Mouse (Mus musculus) G1E (cell line): ENCODE data around the gene Tbc1d21.

Source experiments
- CTCF ChIP-seq: IDR thresholded peaks from 2 replicates; pipeline ENCODE4 v1.5.1; 2012; ENCODE audit warnings: low read depth, low read length, inconsistent platforms, mixed read lengths
- POLR2AphosphoS5 ChIP-seq: IDR thresholded peaks from 2 replicates; pipeline ENCODE4 v1.6.1; 2012; ENCODE audit warnings: low read depth, low read length, inconsistent platforms; ENCODE audit not compliant: insufficient replicate concordance
- TAL1 ChIP-seq: conservative IDR thresholded peaks from 2 replicates; pipeline ENCODE4 v1.6.1; 2012; ENCODE audit warnings: low read depth, low read length, inconsistent platforms, mixed read lengths

DNA sequence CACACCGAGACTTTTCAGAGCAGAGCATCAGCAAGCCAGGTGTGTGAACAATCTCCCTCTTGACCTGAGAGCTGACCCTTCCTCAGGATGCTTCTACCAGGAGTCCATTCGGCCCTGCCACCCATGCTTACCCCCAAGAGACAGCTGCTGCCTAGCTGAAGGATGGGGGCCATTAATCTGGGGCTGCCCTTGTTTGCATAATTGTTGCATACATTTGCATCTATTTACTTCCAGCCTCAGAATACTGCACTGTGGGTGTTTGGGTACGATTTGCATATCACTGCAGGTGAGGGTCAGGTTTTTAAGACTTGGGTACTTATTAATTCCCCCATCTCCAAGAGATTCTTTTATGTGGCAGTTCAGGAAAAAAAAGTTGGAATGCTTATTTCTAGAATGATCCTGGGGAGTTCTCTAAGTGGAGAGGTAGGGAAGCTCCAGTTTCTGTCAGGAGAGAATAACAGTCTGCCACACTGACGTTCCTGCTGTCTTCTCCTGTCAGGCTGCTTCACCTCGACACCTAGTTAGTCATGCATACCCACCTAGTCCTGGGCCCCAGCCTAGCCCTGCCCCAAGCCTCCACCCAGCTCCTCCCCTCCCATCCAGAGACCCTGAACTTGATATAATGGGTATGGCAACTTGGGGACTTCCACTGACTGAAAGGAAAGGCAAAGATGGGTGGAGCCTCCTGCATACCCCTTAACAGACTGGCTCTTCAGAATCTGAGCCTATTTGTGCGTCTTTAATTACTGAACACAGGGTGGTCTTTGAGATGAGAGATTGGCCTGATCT lies 14.8 kb downstream of the Tbc1d21 start:
- TF ChIP-seq CTCF, result no peak
- no peak for TF ChIP-seq TAL1
- TF ChIP-seq POLR2AphosphoS5, result no peak
